Mouse (Mus musculus): ENCODE data around the gene 3110009E18Rik.

Gene 3110009E18Rik

GRCm38 (mm10) chr1:120142551-120142950, 21.6 kb downstream of the 3110009E18Rik start:
- DNase-seq (ENCODE audit: low spot score), result no peak

GRCm38 (mm10) chr1:120145527-120146216, 24.7 kb downstream of the 3110009E18Rik start:
- DNase-seq (ENCODE audit: low spot score), result no peak

GRCm38 (mm10) chr1:120146994-120147393, 26.0 kb downstream of the 3110009E18Rik start:
- no peak for DNase-seq (ENCODE audit: low spot score)

GRCm38 (mm10) chr1:120154232-120154631, 33.2 kb downstream of the 3110009E18Rik start:
- DNase-seq (ENCODE audit: low spot score), result no peak

- no peak for DNase-seq (ENCODE audit: low spot score)
Measured at GRCm38 (mm10) chr1:120155325-120155724, 34.3 kb downstream of the 3110009E18Rik start.

GRCm38 (mm10) chr1:120158474-120159127, 37.6 kb downstream of the 3110009E18Rik start:
- DNase-seq (ENCODE audit: low spot score), result no peak

- no peak for DNase-seq (ENCODE audit: low spot score)
Measured at GRCm38 (mm10) chr1:120161502-120161901, 40.5 kb downstream of the 3110009E18Rik start.

GRCm38 (mm10) chr1:120162616-120163015, 41.6 kb downstream of the 3110009E18Rik start:
- no peak for DNase-seq (ENCODE audit: low spot score)

- no peak for DNase-seq (ENCODE audit: low spot score)
Measured at GRCm38 (mm10) chr1:120168016-120168415, 47.0 kb downstream of the 3110009E18Rik start.

- no peak for DNase-seq (ENCODE audit: low spot score)
Measured at GRCm38 (mm10) chr1:120168674-120169073, 47.7 kb downstream of the 3110009E18Rik start.

- no peak for DNase-seq (ENCODE audit: low spot score)
Measured at GRCm38 (mm10) chr1:120170307-120170706, 49.3 kb downstream of the 3110009E18Rik start.

GRCm38 (mm10) chr1:120171819-120172521, 51.0 kb downstream of the 3110009E18Rik start:
- DNase-seq (ENCODE audit: low spot score), result no peak

- no peak for DNase-seq (ENCODE audit: low spot score)
Measured at GRCm38 (mm10) chr1:120174991-120175390, 54.0 kb downstream of the 3110009E18Rik start.

- no peak for DNase-seq (ENCODE audit: low spot score)
Measured at GRCm38 (mm10) chr1:120176313-120176712, 55.3 kb downstream of the 3110009E18Rik start.

GRCm38 (mm10) chr1:120177141-120177540, 56.2 kb downstream of the 3110009E18Rik start:
- no peak for DNase-seq (ENCODE audit: low spot score)

GRCm38 (mm10) chr1:120186204-120186603, 65.2 kb downstream of the 3110009E18Rik start:
- no peak for DNase-seq (ENCODE audit: low spot score)

- no peak for DNase-seq (ENCODE audit: low spot score)
Measured at GRCm38 (mm10) chr1:120186655-120187054, 65.7 kb downstream of the 3110009E18Rik start.

- DNase-seq (ENCODE audit: low spot score), result no peak
Measured at GRCm38 (mm10) chr1:120187059-120187458, 66.1 kb downstream of the 3110009E18Rik start.

GRCm38 (mm10) chr1:120189206-120189605, 68.2 kb downstream of the 3110009E18Rik start:
- DNase-seq (ENCODE audit: low spot score), result no peak

- DNase-seq (ENCODE audit: low spot score), result no peak
Measured at GRCm38 (mm10) chr1:120190300-120190699, 69.3 kb downstream of the 3110009E18Rik start.

GRCm38 (mm10) chr1:120190946-120191345, 70.0 kb downstream of the 3110009E18Rik start:
- no peak for DNase-seq (ENCODE audit: low spot score)

GRCm38 (mm10) chr1:120192321-120192720, 71.3 kb downstream of the 3110009E18Rik start:
- DNase-seq (ENCODE audit: low spot score), result no peak

- no peak for DNase-seq (ENCODE audit: low spot score)
Measured at GRCm38 (mm10) chr1:120193586-120193985, 72.6 kb downstream of the 3110009E18Rik start.

All from urinary bladder, postnatal 10 days (tissue).